Mouse (Mus musculus) midbrain, embryonic 11.5 days (tissue): ENCODE measurements around the gene Zfp985. TPM values are rescaled to one million over a fixed set of nuclear protein-coding genes. Genes with fewer than 3 reads are reported as not detected.
A peak's percentile ranks its signal among the peaks of the same experiment; 100 is the strongest.
"Not testable (repeated sequence)": the region's sequence is repeated elsewhere in the genome, so short reads cannot be mapped to it uniquely, and the experiment has no call there.

Experiments
- ATAC-seq: fragments of 200-750 bp; cut with Nextera tagmentation; 2 replicates; pipeline ENCODE4 v1.8.0; 2017; ENCODE audit warnings: moderate TSS enrichment, moderate library complexity; ENCODE audit not compliant: low FRiP score
- DNase-seq: peaks from one replicate; pipeline ENCODE4 v3.0.0; 2015; ENCODE audit warnings: low spot score; ENCODE audit errors: missing footprints
- H3K27ac ChIP-seq: fragments of 300-500 bp; sonication (generic); 2 replicates; pipeline ENCODE4 v1.5.1; 2014; ENCODE audit warnings: low read depth, low read length
- H3K27me3 ChIP-seq: fragments of 300-500 bp; sonication (generic); 2 replicates; pipeline ENCODE4 v1.6.1; 2014; ENCODE audit warnings: mild to moderate bottlenecking, low read length, moderate library complexity, mixed read lengths; ENCODE audit not compliant: control insufficient read depth, insufficient read depth
- H3K36me3 ChIP-seq: fragments of 300-500 bp; sonication (generic); 2 replicates; pipeline ENCODE4 v1.6.1; 2014; ENCODE audit warnings: mild to moderate bottlenecking, low read length, moderate library complexity, mixed read lengths; ENCODE audit not compliant: control insufficient read depth, insufficient read depth
- H3K4me1 ChIP-seq: fragments of 300-500 bp; sonication (generic); 2 replicates; pipeline ENCODE4 v1.6.1; 2014; ENCODE audit warnings: low read length; ENCODE audit not compliant: control insufficient read depth, insufficient read depth
- H3K4me2 ChIP-seq: fragments of 300-500 bp; sonication (generic); 2 replicates; pipeline ENCODE4 v1.6.1; 2014; ENCODE audit warnings: mild to moderate bottlenecking, moderate library complexity
- H3K4me3 ChIP-seq: fragments of 300-500 bp; sonication (generic); 2 replicates; pipeline ENCODE4 v1.5.1; 2014; ENCODE audit warnings: low read depth, low read length
- H3K9ac ChIP-seq: fragments of 300-500 bp; sonication (generic); 2 replicates; pipeline ENCODE4 v1.6.1; 2014; ENCODE audit warnings: low read length
- H3K9me3 ChIP-seq: fragments of 300-500 bp; sonication (generic); 2 replicates; pipeline ENCODE4 v1.6.1; 2016; ENCODE audit warnings: low read length; ENCODE audit not compliant: control insufficient read depth
- WGBS: fragments of 180-500 bp; shearing (Covaris S2); extraction: QIAGEN DNeasy Blood & Tissue Kit; methylation state at CpG from one replicate; pipeline ENCODE4 v1.1.7; 2014; 5-methylcytosine and 5-hydroxymethylcytosine counted together
- polyA plus RNA-seq: library from polyadenylated mRNA; unstranded; fragments of >200 nt; fragmentation: Nextera tagmentation; extraction: Ambion mirVana; gene quantifications from 2 replicates; pipeline ENCODE4 v1.2.1, GENCODE M21; 2014

The Zfp985 gene
- polyA plus RNA-seq, 1 experiment from 2014 or later: 0.11 TPM

DNA sequence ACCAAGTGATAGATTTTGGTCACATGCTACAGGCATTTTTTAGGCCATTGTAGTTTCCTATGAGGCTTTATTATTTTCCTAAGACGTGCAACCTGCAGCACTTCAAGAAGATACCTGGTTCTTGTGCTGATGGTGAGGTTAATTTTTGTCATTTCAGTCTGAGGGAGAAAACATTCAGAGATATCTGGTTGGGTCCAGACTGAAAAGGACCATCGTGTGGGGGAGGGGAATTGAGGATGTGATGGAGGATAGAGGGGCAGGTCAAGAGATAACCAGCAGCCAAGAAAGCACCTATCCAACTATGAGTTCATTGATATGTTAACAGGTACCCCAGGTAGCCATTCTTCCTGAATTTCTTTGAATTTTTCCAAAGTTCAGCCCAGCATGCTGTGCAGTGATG is 1.3 kb downstream of the Zfp985 start:
- not testable (repeated sequence) for H3K4me3 ChIP-seq, H3K27ac ChIP-seq, H3K36me3 ChIP-seq, H3K4me2 ChIP-seq, ATAC-seq, H3K27me3 ChIP-seq, DNase-seq, H3K9me3 ChIP-seq, H3K4me1 ChIP-seq, H3K9ac ChIP-seq
- WGBS: 77% methylated on average over 2 of the region's 2 CpGs

DNA sequence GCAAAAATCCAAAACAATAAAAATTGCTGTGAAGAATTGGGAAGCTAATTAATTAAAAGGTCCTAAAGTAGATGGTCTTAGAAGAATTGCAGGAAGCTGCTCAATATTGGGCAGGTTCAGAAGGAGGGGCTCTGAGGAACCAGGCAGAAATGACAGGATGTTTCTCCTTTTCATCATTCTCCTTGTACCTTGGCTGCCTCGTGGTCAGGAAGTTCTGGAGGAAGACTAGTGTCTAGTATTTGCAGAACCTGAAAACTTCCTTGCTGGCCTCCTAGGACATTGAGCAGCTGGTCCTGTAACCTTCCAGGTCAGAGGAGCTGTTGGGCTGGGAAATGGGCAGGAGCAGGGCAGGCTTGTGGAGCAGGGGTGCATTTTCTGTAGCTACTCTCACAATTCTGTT is 3.8 kb downstream of the Zfp985 start:
- not testable (repeated sequence) for H3K36me3 ChIP-seq, H3K4me3 ChIP-seq, H3K4me2 ChIP-seq, H3K4me1 ChIP-seq, DNase-seq, ATAC-seq, H3K27ac ChIP-seq, H3K9me3 ChIP-seq, H3K9ac ChIP-seq, H3K27me3 ChIP-seq
- WGBS: 59% methylated on average over 1 of the region's 1 CpGs

GRCm38 (mm10) chr4:147558011-147558410 is 4.9 kb downstream of the Zfp985 start:
- not testable (repeated sequence) for H3K4me3 ChIP-seq, H3K27ac ChIP-seq, H3K36me3 ChIP-seq, DNase-seq, ATAC-seq, H3K4me1 ChIP-seq, H3K9me3 ChIP-seq, H3K9ac ChIP-seq, H3K4me2 ChIP-seq, H3K27me3 ChIP-seq

GRCm38 (mm10) chr4:147559096-147559495 is 6.0 kb downstream of the Zfp985 start:
- H3K27me3 ChIP-seq, DNase-seq, H3K27ac ChIP-seq, H3K4me2 ChIP-seq, H3K9me3 ChIP-seq, H3K4me3 ChIP-seq, H3K4me1 ChIP-seq, H3K9ac ChIP-seq, ATAC-seq, H3K36me3 ChIP-seq: not testable (repeated sequence)
- WGBS: 62% methylated on average over 1 of the region's 1 CpGs

DNA sequence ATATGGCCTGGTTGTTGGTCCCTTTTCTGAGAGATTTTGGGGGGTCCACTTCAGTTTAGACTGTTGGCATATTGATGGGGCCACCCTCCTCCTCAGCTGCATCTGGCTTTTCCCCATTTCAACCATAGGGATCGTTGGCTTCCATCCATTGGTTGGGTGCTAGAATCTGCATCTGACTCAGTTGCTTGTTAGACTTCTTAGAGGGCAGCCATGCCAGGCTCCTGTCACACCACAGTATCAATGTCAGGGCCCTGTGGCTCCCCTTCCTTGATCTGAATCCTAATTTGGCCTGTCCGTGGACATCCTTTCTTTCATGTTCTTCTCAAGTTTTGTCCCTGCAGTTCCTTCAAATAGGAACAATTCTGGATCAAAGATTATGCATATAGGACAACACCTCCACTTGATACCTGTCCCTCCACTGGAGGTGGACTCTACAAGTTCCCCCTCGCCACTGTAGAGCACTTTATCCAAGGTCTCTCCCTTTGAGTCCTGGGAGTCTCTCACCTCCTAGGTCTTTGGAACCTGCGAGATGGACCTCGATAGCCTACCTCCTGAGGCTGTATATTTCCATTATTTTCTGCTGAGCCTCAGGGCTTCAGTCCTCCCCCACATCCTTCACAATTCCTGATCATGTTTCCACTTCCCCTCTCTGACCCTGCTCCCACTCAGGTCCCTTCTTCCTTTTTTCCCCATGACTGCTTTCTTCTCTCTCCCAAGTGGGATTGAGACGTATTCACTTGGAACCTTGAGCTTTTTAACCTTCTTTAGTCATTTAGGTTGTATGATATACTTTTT is 12.5 kb downstream of the Zfp985 start:
- Histone ChIP-seq H3K4me3 (no peak overlapping the region), H3K4me1 (no peaks in the 10 kb centered on the region), H3K4me2 (no peak overlapping the region), H3K27me3 (no peaks in the 10 kb centered on the region), H3K27ac (no peak overlapping the region), H3K9me3 (no peaks in the 10 kb centered on the region; the same call in 1 of the 2 replicates), H3K9ac (no peak overlapping the region), H3K36me3 (no peaks in the 10 kb centered on the region)
- WGBS: 74% methylated on average over 6 of the region's 6 CpGs
- DNase-seq (peak; percentile 65), ATAC-seq (0 out of 2 replicates have a peak, but pooled peaks have one; percentile 40)

GRCm38 (mm10) chr4:147571156-147571555 is 18.1 kb downstream of the Zfp985 start:
- not testable (repeated sequence) for ATAC-seq, H3K9ac ChIP-seq, H3K4me3 ChIP-seq, H3K4me1 ChIP-seq, H3K4me2 ChIP-seq, H3K9me3 ChIP-seq, H3K27me3 ChIP-seq, H3K27ac ChIP-seq, H3K36me3 ChIP-seq
- 82% methylated on average over 8 of the region's 8 CpGs for WGBS
- peak; percentile 72 for DNase-seq

GRCm38 (mm10) chr4:147579371-147579770 is 26.3 kb downstream of the Zfp985 start:
- not testable (repeated sequence) for H3K9me3 ChIP-seq, H3K4me3 ChIP-seq, H3K4me1 ChIP-seq, H3K36me3 ChIP-seq, H3K27me3 ChIP-seq, H3K9ac ChIP-seq, H3K4me2 ChIP-seq, H3K27ac ChIP-seq, ATAC-seq
- WGBS: 91% methylated on average over 4 of the region's 4 CpGs
- DNase-seq: peak; percentile 68

DNA sequence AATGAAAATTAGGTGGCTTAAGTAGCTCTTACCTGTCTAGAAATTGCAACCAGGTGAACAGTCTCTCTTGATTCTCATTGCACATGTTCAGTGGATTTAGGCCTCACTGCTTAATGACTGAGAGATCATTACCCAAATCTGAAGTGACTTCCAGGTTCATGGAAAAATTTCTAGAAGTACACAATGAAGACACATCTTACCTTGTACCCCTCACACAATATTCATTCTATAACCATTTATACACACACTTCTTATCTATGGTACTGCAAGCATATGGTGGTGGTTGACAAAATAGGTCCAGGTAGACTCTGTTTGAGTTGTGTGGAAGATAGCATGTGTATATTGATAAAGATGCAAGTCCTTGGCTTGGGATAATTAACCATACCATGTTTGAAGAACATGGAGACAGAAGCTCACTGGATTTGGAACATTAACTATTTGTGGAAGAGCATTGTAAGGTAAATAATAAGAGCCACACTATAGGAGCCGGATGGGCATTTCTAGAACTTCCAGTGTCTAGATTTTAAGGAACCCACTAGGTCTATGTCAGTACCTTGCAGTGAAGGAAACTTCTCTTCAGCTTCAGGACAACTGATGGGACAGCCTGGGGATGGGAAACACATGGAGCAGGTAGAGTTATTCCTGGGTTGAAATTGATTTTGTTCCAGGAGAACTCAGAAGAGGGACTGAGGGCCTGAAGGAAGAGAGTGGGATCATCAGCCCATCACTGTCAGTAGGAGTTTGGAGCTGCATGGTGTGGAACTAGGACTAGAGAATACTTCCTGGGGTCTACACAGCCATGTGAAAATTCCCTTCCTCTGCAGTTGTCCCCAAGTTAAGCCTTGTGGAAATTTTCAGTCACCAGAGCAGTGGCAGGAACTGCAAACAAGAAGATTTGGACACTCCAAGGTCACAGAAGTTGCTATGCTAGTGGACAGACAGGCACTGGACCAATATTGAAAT is 33.7 kb downstream of the Zfp985 start:
- Histone ChIP-seq H3K4me3 (no peak overlapping the region), H3K4me2 (no peak overlapping the region), H3K9me3 (peaks cover 10% of the 10 kb centered on the region; the same call in 1 of the 2 replicates), H3K36me3 (no peaks in the 10 kb centered on the region), H3K9ac (no peak overlapping the region), H3K27me3 (no peaks in the 10 kb centered on the region), H3K27ac (no peak overlapping the region), H3K4me1 (no peaks in the 10 kb centered on the region)
- DNase-seq (peak; percentile 79), ATAC-seq (peak; percentile 30; the same call in 1 of the 2 replicates)
- WGBS: 59% methylated on average over 1 of the region's 1 CpGs

DNA sequence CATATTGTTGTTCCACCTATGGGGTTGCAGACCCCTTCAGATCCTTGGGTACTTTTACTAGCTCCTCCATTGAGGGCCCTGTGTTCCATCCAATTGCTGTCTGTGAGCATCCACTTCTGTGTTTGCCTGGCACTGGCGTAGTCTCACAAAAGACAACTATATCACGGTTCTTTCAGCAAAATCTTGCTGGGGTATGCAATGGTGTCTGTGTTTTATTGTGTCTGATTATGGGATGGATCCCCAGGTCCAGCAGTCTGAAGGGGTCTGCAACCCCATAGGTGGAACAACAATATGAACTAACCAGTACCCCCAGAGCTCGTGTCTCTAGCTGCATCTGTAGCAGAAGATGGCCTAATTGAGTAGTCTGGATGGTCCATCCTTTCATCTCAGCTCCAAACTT is 41.6 kb downstream of the Zfp985 start:
- H3K4me1 ChIP-seq, ATAC-seq, H3K4me3 ChIP-seq, H3K9ac ChIP-seq, H3K27me3 ChIP-seq, H3K36me3 ChIP-seq, H3K27ac ChIP-seq, H3K4me2 ChIP-seq, H3K9me3 ChIP-seq: not testable (repeated sequence)
- WGBS: 82% methylated on average over 3 of the region's 3 CpGs
- DNase-seq: peak; percentile 12
